Mouse (Mus musculus) neural tube, embryonic 15.5 days (tissue): ENCODE results near the gene Kng1. TPM values are rescaled to one million over a fixed set of nuclear protein-coding genes. Genes with fewer than 3 reads are reported as not detected.

Source experiments
- ATAC-seq: fragments of 200-750 bp; cut with Nextera tagmentation; 2 replicates; pipeline ENCODE4 v1.8.0; 2017; ENCODE audit warnings: mild to moderate bottlenecking, moderate TSS enrichment, moderate library complexity; ENCODE audit not compliant: low FRiP score
- H3K27ac ChIP-seq: fragments of 300-500 bp; sonication (generic); replicated peaks from 2 replicates; pipeline ENCODE4 v1.5.1; 2015; ENCODE audit warnings: mild to moderate bottlenecking, inconsistent platforms
- H3K27me3 ChIP-seq: fragments of 300-500 bp; sonication (generic); replicated peaks from 2 replicates; pipeline ENCODE4 v1.6.1; 2015; ENCODE audit warnings: inconsistent platforms
- H3K36me3 ChIP-seq: fragments of 300-500 bp; sonication (generic); 2 replicates; pipeline ENCODE4 v1.6.1; 2015; ENCODE audit warnings: inconsistent platforms
- H3K4me1 ChIP-seq: fragments of 300-500 bp; sonication (generic); 2 replicates; pipeline ENCODE4 v1.6.1; 2015; ENCODE audit warnings: inconsistent platforms
- H3K4me2 ChIP-seq: fragments of 300-500 bp; sonication (generic); 2 replicates; pipeline ENCODE4 v1.6.1; 2015; ENCODE audit warnings: inconsistent platforms, mild to moderate bottlenecking, moderate library complexity
- H3K4me3 ChIP-seq: fragments of 300-500 bp; sonication (generic); replicated peaks from 2 replicates; pipeline ENCODE4 v1.5.1; 2015; ENCODE audit warnings: mild to moderate bottlenecking, inconsistent platforms
- H3K9ac ChIP-seq: fragments of 300-500 bp; sonication (generic); replicated peaks from 2 replicates; pipeline ENCODE4 v1.6.1; 2015; ENCODE audit warnings: mild to moderate bottlenecking, inconsistent platforms
- H3K9me3 ChIP-seq: fragments of 300-500 bp; sonication (generic); replicated peaks from 2 replicates; pipeline ENCODE4 v1.6.1; 2016; ENCODE audit warnings: inconsistent platforms
- WGBS: fragments of 180-500 bp; shearing (Covaris S2); methylation state at CpG from one replicate; pipeline ENCODE4 v1.1.7; 2015; ENCODE audit warnings: mixed read lengths; 5-methylcytosine and 5-hydroxymethylcytosine counted together
- polyA plus RNA-seq: library from polyadenylated mRNA; unstranded; fragments of >200 nt; fragmentation: Nextera tagmentation; extraction: Ambion mirVana; gene quantifications from 2 replicates; pipeline ENCODE4 v1.2.1, GENCODE M21; 2015

The Kng1 gene
- polyA plus RNA-seq, 1 experiment from 2014 or later, result 0.47 TPM

- peak within 1 kb of the TSS; percentile 99 for H3K27ac ChIP-seq
- peak within 1 kb of the TSS; percentile 100 for H3K9ac ChIP-seq
- H3K9me3 ChIP-seq, result no peaks in the 10 kb centered on the region
- ATAC-seq, result peak; percentile 94
- WGBS, result under 1% methylated on average over 71 of the region's 71 CpGs
- H3K4me3 ChIP-seq, result peak within 1 kb of the TSS; percentile 100
- H3K27me3 ChIP-seq, result no peaks in the 10 kb centered on the region
- peaks cover 39% of the 10 kb centered on the region for H3K4me1 ChIP-seq
- peak within 1 kb of the TSS; percentile 78 for H3K4me2 ChIP-seq
- H3K36me3 ChIP-seq, result peaks cover 17% of the 10 kb centered on the region
These were observed 49.7 kb downstream of the Kng1 start, which contains the start of gene Eif4a2 for GRCm38 (mm10) chr16:23107231-23107942. TSS of gene Eif4a2 (plus strand) at chr16:23107444.

GRCm38 (mm10) chr16:23107946-23108759, 50.5 kb downstream of the Kng1 start:
- Histone ChIP-seq H3K9me3 (no peaks in the 10 kb centered on the region), H3K4me1 (peaks cover 41% of the 10 kb centered on the region), H3K27ac (peak overlapping the region; percentile 99), H3K4me2 (peak overlapping the region; percentile 78), H3K36me3 (peaks cover 24% of the 10 kb centered on the region), H3K27me3 (no peaks in the 10 kb centered on the region), H3K4me3 (peak overlapping the region; percentile 100), H3K9ac (peak overlapping the region; percentile 100)
- under 1% methylated on average over 52 of the region's 52 CpGs for whole genome bisulfite sequencing
- peak; percentile 85 for ATAC-seq

- H3K9me3 ChIP-seq, result no peaks in the 10 kb centered on the region
- peak overlapping the region; percentile 100 for H3K9ac ChIP-seq
- no peak overlapping the region for H3K27ac ChIP-seq
- WGBS, result 2% methylated on average over 5 of the region's 5 CpGs
- H3K36me3 ChIP-seq, result peaks cover 27% of the 10 kb centered on the region
- H3K4me2 ChIP-seq, result peak overlapping the region; percentile 78
- no peak for ATAC-seq
- H3K27me3 ChIP-seq, result no peaks in the 10 kb centered on the region
- H3K4me3 ChIP-seq, result peak overlapping the region; percentile 100
- peaks cover 41% of the 10 kb centered on the region for H3K4me1 ChIP-seq
These were observed 51.3 kb downstream of the Kng1 start for GRCm38 (mm10) chr16:23108943-23109342.

- peaks cover 34% of the 10 kb centered on the region for H3K36me3 ChIP-seq
- WGBS, result 61% methylated on average over 5 of the region's 5 CpGs
- ATAC-seq, result no peak
These were observed 52.0 kb downstream of the Kng1 start for GRCm38 (mm10) chr16:23109350-23110280.

GRCm38 (mm10) chr16:23112348-23112747, 54.7 kb downstream of the Kng1 start:
- no peak overlapping the region for H3K9ac ChIP-seq
- WGBS, result 85% methylated on average over 12 of the region's 12 CpGs
- ATAC-seq, result no peak
- H3K4me1 ChIP-seq, result peaks cover 39% of the 10 kb centered on the region
- H3K4me2 ChIP-seq, result no peak overlapping the region
- H3K27me3 ChIP-seq, result no peaks in the 10 kb centered on the region
- H3K36me3 ChIP-seq, result peaks cover 42% of the 10 kb centered on the region
- no peaks in the 10 kb centered on the region for H3K9me3 ChIP-seq
- H3K27ac ChIP-seq, result no peak overlapping the region
- no peak overlapping the region for H3K4me3 ChIP-seq

More at GRCm38 (mm10) chr16:23109350-23110280, 52.0 kb downstream of the Kng1 start:
- H3K4me2 ChIP-seq, result peak overlapping the region; percentile 78
- H3K9me3 ChIP-seq, result no peaks in the 10 kb centered on the region
- peak overlapping the region; percentile 100 for H3K9ac ChIP-seq
- H3K4me3 ChIP-seq, result peak overlapping the region; percentile 100
- H3K27me3 ChIP-seq, result no peaks in the 10 kb centered on the region
- no peak overlapping the region for H3K27ac ChIP-seq
- peaks cover 41% of the 10 kb centered on the region for H3K4me1 ChIP-seq

GRCm38 (mm10) chr16:23112861-23113435, 55.3 kb downstream of the Kng1 start:
- no peak for ATAC-seq
- Histone ChIP-seq H3K4me2 (no peak overlapping the region), H3K36me3 (peaks cover 43% of the 10 kb centered on the region), H3K27ac (0 out of 2 replicates have a peak overlapping the region, but pooled peaks have one; percentile 23), H3K9ac (no peak overlapping the region), H3K4me1 (peaks cover 39% of the 10 kb centered on the region), H3K4me3 (no peak overlapping the region), H3K9me3 (no peaks in the 10 kb centered on the region), H3K27me3 (no peaks in the 10 kb centered on the region)
- WGBS, result 50% methylated on average over 9 of the region's 9 CpGs

GRCm38 (mm10) chr16:23113903-23114302, 56.2 kb downstream of the Kng1 start:
- H3K4me1 ChIP-seq, result peaks cover 38% of the 10 kb centered on the region
- no peak for ATAC-seq

GRCm38 (mm10) chr16:23114339-23115171, 56.9 kb downstream of the Kng1 start:
- Histone ChIP-seq H3K36me3 (peaks cover 40% of the 10 kb centered on the region), H3K4me2 (no peak overlapping the region), H3K4me1 (peaks cover 31% of the 10 kb centered on the region), H3K4me3 (no peak overlapping the region), H3K9ac (no peak overlapping the region), H3K27me3 (no peaks in the 10 kb centered on the region), H3K27ac (no peak overlapping the region), H3K9me3 (no peaks in the 10 kb centered on the region)
- ATAC-seq, result no peak
- WGBS, result 67% methylated on average over 5 of the region's 5 CpGs

More at GRCm38 (mm10) chr16:23113903-23114302, 56.2 kb downstream of the Kng1 start:
- Histone ChIP-seq H3K4me2 (no peak overlapping the region), H3K9ac (no peak overlapping the region), H3K4me3 (no peak overlapping the region), H3K27me3 (no peaks in the 10 kb centered on the region), H3K9me3 (no peaks in the 10 kb centered on the region), H3K27ac (no peak overlapping the region), H3K36me3 (peaks cover 43% of the 10 kb centered on the region)

- H3K27ac ChIP-seq, result no peak overlapping the region
- H3K4me1 ChIP-seq, result peaks cover 22% of the 10 kb centered on the region
- no peak overlapping the region for H3K4me2 ChIP-seq
- 93% methylated on average over 3 of the region's 3 CpGs for WGBS
- no peaks in the 10 kb centered on the region for H3K9me3 ChIP-seq
- no peak overlapping the region for H3K4me3 ChIP-seq
- H3K9ac ChIP-seq, result no peak overlapping the region
- no peaks in the 10 kb centered on the region for H3K27me3 ChIP-seq
- ATAC-seq, result no peak
- peaks cover 44% of the 10 kb centered on the region for H3K36me3 ChIP-seq
These were observed 57.8 kb downstream of the Kng1 start for GRCm38 (mm10) chr16:23115486-23115885.

GRCm38 (mm10) chr16:23117173-23117572, 59.5 kb downstream of the Kng1 start:
- 67% methylated on average over 4 of the region's 4 CpGs for WGBS
- H3K36me3 ChIP-seq, result peaks cover 46% of the 10 kb centered on the region
- H3K4me1 ChIP-seq, result peaks cover 10% of the 10 kb centered on the region

More at GRCm38 (mm10) chr16:23117173-23117572, 59.5 kb downstream of the Kng1 start:
- no peak overlapping the region for H3K4me3 ChIP-seq
- H3K4me2 ChIP-seq, result no peak overlapping the region
- H3K9me3 ChIP-seq, result no peaks in the 10 kb centered on the region
- no peak for ATAC-seq
- H3K9ac ChIP-seq, result no peak overlapping the region
- H3K27ac ChIP-seq, result no peak overlapping the region
- H3K27me3 ChIP-seq, result no peaks in the 10 kb centered on the region
